Mouse (Mus musculus) hindbrain, embryonic 14.5 days (tissue): ENCODE measurements around the gene Cep128. TPM values are rescaled to one million over a fixed set of nuclear protein-coding genes. Genes with fewer than 3 reads are reported as not detected.

ENCODE experiments used
- ATAC-seq: fragments of 200-750 bp; cut with Nextera tagmentation; 2 replicates; pipeline ENCODE4 v1.8.0; 2017; ENCODE audit warnings: moderate number of reproducible peaks, mild to moderate bottlenecking, moderate TSS enrichment, moderate library complexity; ENCODE audit not compliant: low FRiP score
- DNase-seq: peaks from one replicate; pipeline ENCODE4 v3.0.0-alpha.2; 2015; ENCODE audit warnings: low spot score
- H3K27ac ChIP-seq: fragments of 300-500 bp; sonication (generic); 2 replicates; pipeline ENCODE4 v1.5.1; 2014; ENCODE audit warnings: mild to moderate bottlenecking, moderate library complexity
- H3K27me3 ChIP-seq: fragments of 300-500 bp; sonication (generic); 2 replicates; pipeline ENCODE4 v1.6.1; 2014; ENCODE audit warnings: mild to moderate bottlenecking, low read length, mixed read lengths; ENCODE audit not compliant: control insufficient read depth, insufficient read depth
- H3K36me3 ChIP-seq: fragments of 300-500 bp; sonication (generic); replicated peaks from 2 replicates; pipeline ENCODE4 v1.6.1; 2014; ENCODE audit not compliant: control insufficient read depth, insufficient read depth
- H3K4me1 ChIP-seq: fragments of 300-500 bp; sonication (generic); replicated peaks from 2 replicates; pipeline ENCODE4 v1.6.1; 2014; ENCODE audit warnings: antibody characterized with exemption, low read length, mixed read lengths; ENCODE audit not compliant: control insufficient read depth, insufficient read depth
- H3K4me2 ChIP-seq: fragments of 300-500 bp; sonication (generic); replicated peaks from 2 replicates; pipeline ENCODE4 v1.6.1; 2014; ENCODE audit warnings: mild to moderate bottlenecking, moderate library complexity
- H3K4me3 ChIP-seq: fragments of 300-500 bp; sonication (generic); replicated peaks from 2 replicates; pipeline ENCODE4 v1.5.1; 2014; ENCODE audit warnings: mild to moderate bottlenecking, low read length
- H3K9ac ChIP-seq: fragments of 300-500 bp; sonication (generic); 2 replicates; pipeline ENCODE4 v1.6.1; 2014
- H3K9me3 ChIP-seq: fragments of 300-500 bp; sonication (generic); 2 replicates; pipeline ENCODE4 v1.6.1; 2016; ENCODE audit warnings: low read length; ENCODE audit not compliant: control insufficient read depth
- WGBS: fragments of 180-500 bp; shearing (Covaris S2); extraction: QIAGEN DNeasy Blood & Tissue Kit; methylation state at CpG from one replicate; pipeline ENCODE4 v1.1.7; 2014; 5-methylcytosine and 5-hydroxymethylcytosine counted together
- polyA plus RNA-seq: library from polyadenylated mRNA; unstranded; fragments of >200 nt; fragmentation: Nextera tagmentation; extraction: Ambion mirVana; gene quantifications from 2 replicates; pipeline ENCODE4 v1.2.1, GENCODE M21; 2014

Gene Cep128
- polyA plus RNA-seq = 4.0 and 4.1 TPM in 2 replicates

DNA sequence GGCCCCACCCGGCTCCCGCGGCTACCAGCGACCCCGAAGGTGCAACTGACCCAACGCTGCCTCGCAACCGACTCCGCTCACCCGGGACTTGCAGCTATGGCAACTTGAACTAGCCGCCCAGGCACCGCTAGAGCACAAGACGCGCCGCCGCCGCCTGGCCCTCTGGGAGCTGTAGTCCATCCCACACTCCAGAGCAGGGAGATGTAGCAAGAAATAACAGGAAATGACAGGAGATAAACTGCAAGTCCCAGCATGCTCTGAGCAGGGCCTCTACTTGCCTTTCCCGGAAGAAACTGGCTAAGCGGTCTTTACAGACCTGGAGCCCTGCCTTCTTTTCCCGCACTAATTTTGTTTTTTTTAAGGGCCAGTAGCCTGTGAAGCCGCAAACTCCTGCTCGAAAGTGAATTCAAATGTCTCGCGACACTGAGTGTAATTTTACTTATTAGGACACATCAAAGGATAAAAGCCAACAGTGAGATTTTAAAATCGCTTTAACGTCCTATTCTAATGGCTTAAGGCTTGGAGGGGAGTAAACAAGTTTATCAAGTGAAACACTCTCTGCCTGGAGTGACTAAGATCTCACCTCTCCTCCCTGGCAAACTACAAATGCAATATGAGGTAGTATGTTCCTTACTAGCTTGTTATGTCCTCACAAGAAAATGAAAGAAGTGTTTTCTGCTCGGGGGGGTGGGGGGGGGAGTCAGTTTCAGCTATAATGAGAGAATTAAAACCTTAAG, at the start of gene Cep128, which contains the start of gene Tshr:
TSS of gene Cep128 (minus strand) at position 129 of the 737 bp plus-strand sequence.
TSS of gene Tshr (plus strand) at position 283 of the 737 bp plus-strand sequence.
- Histone ChIP-seq H3K4me3 (peak within 1 kb of the TSS; percentile 61), H3K9ac (peak within 1 kb of the TSS; percentile 51), H3K9me3 (no peaks in the 10 kb centered on the region), H3K4me1 (peaks cover 4% of the 10 kb centered on the region; the same call in 1 of the 2 replicates), H3K27ac (no peak within 1 kb of the TSS), H3K27me3 (no peaks in the 10 kb centered on the region), H3K36me3 (no peaks in the 10 kb centered on the region), H3K4me2 (peak within 1 kb of the TSS; percentile 81)
- DNase-seq = peak; percentile 89
- ATAC-seq = peak; percentile 100
- WGBS = 2% methylated on average over 27 of the region's 27 CpGs

GRCm38 (mm10) chr12:91427129-91427528, 42.9 kb upstream of the Cep128 start:
- no peak for DNase-seq

GRCm38 (mm10) chr12:91426499-91426898, 42.3 kb upstream of the Cep128 start:
- Histone ChIP-seq H3K4me2 (no peak overlapping the region), H3K27me3 (no peaks in the 10 kb centered on the region), H3K4me3 (no peak overlapping the region), H3K4me1 (no peaks in the 10 kb centered on the region), H3K27ac (no peak overlapping the region), H3K9ac (no peak overlapping the region), H3K9me3 (no peaks in the 10 kb centered on the region), H3K36me3 (no peaks in the 10 kb centered on the region)
- no peak for ATAC-seq
- no peak for DNase-seq
- WGBS = 17% methylated on average over 4 of the region's 4 CpGs

More at GRCm38 (mm10) chr12:91427129-91427528, 42.9 kb upstream of the Cep128 start:
- no peak overlapping the region for H3K27ac ChIP-seq
- 47% methylated on average over 2 of the region's 2 CpGs for WGBS
- H3K9ac ChIP-seq = no peak overlapping the region
- no peak for ATAC-seq
- no peak overlapping the region for H3K4me2 ChIP-seq
- H3K4me1 ChIP-seq = no peaks in the 10 kb centered on the region
- no peaks in the 10 kb centered on the region for H3K36me3 ChIP-seq
- H3K4me3 ChIP-seq = no peak overlapping the region
- H3K9me3 ChIP-seq = no peaks in the 10 kb centered on the region
- no peaks in the 10 kb centered on the region for H3K27me3 ChIP-seq

GRCm38 (mm10) chr12:91423125-91423820, 39.1 kb upstream of the Cep128 start:
- Histone ChIP-seq H3K36me3 (no peaks in the 10 kb centered on the region), H3K27ac (no peak overlapping the region), H3K4me1 (no peaks in the 10 kb centered on the region), H3K27me3 (0 out of 2 replicates have a peak, but pooled peaks cover under 1% of the 10 kb centered on the region), H3K9me3 (no peaks in the 10 kb centered on the region), H3K4me3 (no peak overlapping the region), H3K9ac (no peak overlapping the region), H3K4me2 (no peak overlapping the region)
- ATAC-seq = no peak; the same call in 1 of the 2 replicates
- 69% methylated on average over 11 of the region's 11 CpGs for WGBS
- no peak for DNase-seq

DNA sequence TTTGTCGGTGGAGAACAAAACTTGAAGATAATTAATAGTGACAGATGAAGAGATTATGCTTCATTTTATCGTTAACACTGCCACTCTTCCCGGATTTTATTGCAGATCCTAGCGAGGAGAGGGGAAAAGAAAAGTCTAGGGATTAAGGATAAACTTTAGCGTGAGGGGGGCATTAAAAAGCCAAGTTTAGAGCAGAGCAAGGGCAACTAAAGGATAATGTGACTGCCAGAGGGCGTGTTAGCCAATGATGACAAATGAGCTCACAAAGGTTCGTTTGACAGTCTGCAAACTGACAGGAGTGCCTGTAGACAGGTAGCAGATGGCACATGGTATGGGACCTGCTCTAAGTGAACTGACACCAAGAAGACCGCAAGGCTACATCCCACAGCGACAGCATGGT, 37.1 kb upstream of the Cep128 start:
- no peak for DNase-seq
- Histone ChIP-seq H3K4me3 (no peak overlapping the region), H3K27me3 (peaks cover 14% of the 10 kb centered on the region; the same call in 1 of the 2 replicates), H3K9ac (no peak overlapping the region), H3K27ac (no peak overlapping the region), H3K36me3 (no peaks in the 10 kb centered on the region), H3K9me3 (no peaks in the 10 kb centered on the region), H3K4me2 (no peak overlapping the region), H3K4me1 (no peaks in the 10 kb centered on the region)
- ATAC-seq = no peak
- WGBS = 66% methylated on average over 9 of the region's 9 CpGs

- H3K27me3 ChIP-seq = peaks cover 14% of the 10 kb centered on the region; the same call in 1 of the 2 replicates
Measured at GRCm38 (mm10) chr12:91418791-91419190, 34.6 kb upstream of the Cep128 start.

DNA sequence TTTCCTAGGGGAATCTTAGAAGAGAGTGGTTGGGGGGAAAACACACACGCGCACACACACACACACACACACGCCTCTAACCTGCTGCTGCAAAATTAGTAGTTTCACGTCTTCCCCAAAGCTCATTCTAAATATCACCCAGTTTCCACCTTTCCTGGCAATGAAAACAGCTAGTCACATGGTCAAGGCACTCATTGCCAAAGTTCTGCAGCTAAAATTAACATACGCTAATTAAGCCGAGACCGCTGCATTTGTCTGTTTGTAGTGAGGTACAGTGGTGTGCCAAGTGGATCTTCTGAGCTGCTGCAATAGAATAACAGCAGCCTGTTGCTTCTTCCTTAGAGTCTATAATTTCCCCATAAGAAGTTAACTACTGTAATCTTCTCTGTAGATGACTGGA, 32.6 kb upstream of the Cep128 start:
- 84% methylated on average over 7 of the region's 7 CpGs for WGBS
- no peak for ATAC-seq
- DNase-seq = no peak
- no peak overlapping the region for H3K4me3 ChIP-seq
- H3K27me3 ChIP-seq = peaks cover 19% of the 10 kb centered on the region; the same call in 1 of the 2 replicates
- H3K9me3 ChIP-seq = no peaks in the 10 kb centered on the region
- H3K9ac ChIP-seq = no peak overlapping the region
- H3K4me1 ChIP-seq = peaks cover 8% of the 10 kb centered on the region
- H3K27ac ChIP-seq = no peak overlapping the region
- H3K4me2 ChIP-seq = no peak overlapping the region
- no peaks in the 10 kb centered on the region for H3K36me3 ChIP-seq

More at GRCm38 (mm10) chr12:91418791-91419190, 34.6 kb upstream of the Cep128 start:
- Histone ChIP-seq H3K9me3 (no peaks in the 10 kb centered on the region), H3K27ac (no peak overlapping the region), H3K4me2 (no peak overlapping the region), H3K4me3 (no peak overlapping the region), H3K4me1 (no peaks in the 10 kb centered on the region), H3K9ac (no peak overlapping the region), H3K36me3 (no peaks in the 10 kb centered on the region)
- peak; percentile 56 for DNase-seq
- ATAC-seq = no peak
- WGBS = 51% methylated on average over 7 of the region's 7 CpGs

GRCm38 (mm10) chr12:91415112-91415511, 30.9 kb upstream of the Cep128 start:
- no peak overlapping the region for H3K4me2 ChIP-seq
- no peak for ATAC-seq
- DNase-seq = no peak

GRCm38 (mm10) chr12:91412461-91413182, 28.4 kb upstream of the Cep128 start:
- Histone ChIP-seq H3K4me3 (no peak overlapping the region), H3K4me2 (no peak overlapping the region), H3K9ac (no peak overlapping the region), H3K36me3 (no peaks in the 10 kb centered on the region), H3K4me1 (peaks cover 8% of the 10 kb centered on the region), H3K9me3 (no peaks in the 10 kb centered on the region), H3K27ac (peak overlapping the region; percentile 58), H3K27me3 (peaks cover 37% of the 10 kb centered on the region; the same call in 1 of the 2 replicates)
- WGBS = 22% methylated on average over 7 of the region's 7 CpGs
- DNase-seq (peak; percentile 75), ATAC-seq (peak; percentile 90)

More at GRCm38 (mm10) chr12:91415112-91415511, 30.9 kb upstream of the Cep128 start:
- H3K4me3 ChIP-seq = no peak overlapping the region
- 77% methylated on average over 6 of the region's 6 CpGs for WGBS
- H3K27ac ChIP-seq = no peak overlapping the region
- peaks cover 20% of the 10 kb centered on the region; the same call in 1 of the 2 replicates for H3K27me3 ChIP-seq
- no peaks in the 10 kb centered on the region for H3K36me3 ChIP-seq
- H3K4me1 ChIP-seq = peaks cover 8% of the 10 kb centered on the region
- no peak overlapping the region for H3K9ac ChIP-seq
- no peaks in the 10 kb centered on the region for H3K9me3 ChIP-seq
